Mouse (Mus musculus): ENCODE results near the gene Nalcn.
A peak's percentile ranks its signal among the peaks of the same experiment; 100 is the strongest.
"Not testable (repeated sequence)": the region's sequence is repeated elsewhere in the genome, so short reads cannot be mapped to it uniquely, and the experiment has no call there.

Gene Nalcn

DNA sequence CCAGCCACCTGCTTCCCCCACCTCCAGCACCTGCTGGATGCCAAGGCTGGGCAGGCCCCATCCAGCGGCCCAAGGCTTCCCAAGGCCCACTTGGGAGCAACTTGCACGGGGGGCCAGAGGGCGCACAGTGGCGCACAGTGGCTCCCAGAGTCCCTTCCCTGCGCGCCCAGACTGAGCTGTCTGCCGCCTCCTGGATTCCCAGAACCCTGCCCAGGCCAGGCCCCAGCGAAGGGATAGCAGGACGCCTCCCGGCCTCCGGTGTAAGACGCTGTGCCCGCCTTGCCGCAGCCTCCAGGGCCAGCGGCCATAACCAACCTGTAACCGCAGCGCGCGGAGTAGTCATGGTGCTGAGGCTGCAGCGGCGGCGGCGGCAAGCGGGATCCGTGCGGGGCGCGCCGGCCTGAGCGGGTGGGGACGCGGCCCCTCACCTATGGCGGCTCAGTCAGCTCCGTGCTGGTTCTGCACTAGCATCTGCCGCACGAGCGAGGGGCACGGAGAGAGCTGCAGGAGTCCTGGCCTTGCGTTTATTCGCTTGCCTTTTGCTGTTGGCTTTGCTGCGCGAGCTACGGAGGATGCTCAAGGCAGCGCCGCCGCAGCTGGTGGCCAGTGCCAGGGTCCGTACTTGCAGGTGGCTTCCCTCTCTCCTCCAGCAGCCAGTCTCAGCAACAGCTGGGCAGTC is at the start of gene Nalcn:
Nalcn (minus strand) TSS at position 644 of the 679 bp plus-strand sequence.
- DNase-seq (ENCODE audit: extremely low spot score) = peak; percentile 60

DNA sequence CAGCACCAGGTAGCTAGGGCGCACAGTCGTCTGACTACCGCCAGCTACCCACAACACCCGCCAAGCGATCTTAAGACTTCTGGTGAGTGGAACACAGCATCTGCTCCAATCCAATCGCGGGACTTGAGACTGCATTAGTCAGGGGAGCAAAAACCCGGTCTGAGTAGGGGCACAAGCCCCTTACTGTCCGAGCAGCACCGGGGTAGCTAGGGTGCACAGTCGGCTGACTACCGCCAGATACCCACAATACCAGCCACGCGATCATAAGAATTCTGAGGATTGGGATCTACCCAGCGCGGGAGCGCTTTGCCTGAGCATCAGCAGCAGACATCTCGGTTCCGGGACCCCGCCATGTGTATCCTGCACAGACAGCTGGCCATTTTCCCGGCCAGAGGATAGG is 44.1 kb upstream of the Nalcn start:
- not testable (repeated sequence) for DNase-seq (ENCODE audit: extremely low spot score)

DNA sequence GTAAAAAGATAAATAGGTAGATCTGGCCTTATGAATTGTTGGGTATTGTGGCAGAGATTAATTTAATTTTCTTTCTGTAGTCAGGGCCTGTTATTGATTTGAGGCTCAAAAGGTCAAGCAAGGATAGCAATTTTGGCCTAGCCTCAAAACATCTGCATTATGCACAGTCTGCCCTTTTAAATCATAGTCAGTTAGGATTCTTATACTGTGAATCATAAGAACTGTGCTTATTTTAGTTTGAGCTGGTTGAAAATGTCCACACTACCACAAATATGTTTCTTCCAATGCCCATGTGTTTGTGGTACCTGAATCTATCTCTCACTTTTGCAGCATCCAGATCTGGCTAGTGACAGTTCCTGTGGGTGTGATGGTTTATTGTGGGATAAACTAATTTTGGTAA is 37.5 kb upstream of the Nalcn start:
- no peak for DNase-seq (ENCODE audit: extremely low spot score)

DNA sequence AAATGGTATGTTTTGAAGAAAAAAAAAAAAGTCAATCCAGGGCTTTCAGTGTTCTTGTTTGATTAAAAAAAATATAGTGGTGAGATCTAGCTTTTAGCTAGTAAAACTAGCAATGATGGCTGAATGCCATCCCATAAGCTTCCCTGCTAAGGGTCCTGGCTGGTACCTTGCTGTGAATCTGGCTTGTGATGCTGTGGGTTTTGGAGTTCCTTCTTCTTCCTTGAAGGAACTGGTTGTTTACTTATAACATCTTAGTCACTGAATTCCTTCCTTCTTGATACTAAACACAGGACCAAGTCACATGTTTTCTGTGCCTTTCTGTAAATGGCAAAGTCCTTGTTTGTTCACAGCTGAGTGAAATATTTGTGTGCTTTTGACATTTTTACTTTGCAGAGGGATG is 36.3 kb upstream of the Nalcn start:
- DNase-seq (ENCODE audit: extremely low spot score) = no peak

DNA sequence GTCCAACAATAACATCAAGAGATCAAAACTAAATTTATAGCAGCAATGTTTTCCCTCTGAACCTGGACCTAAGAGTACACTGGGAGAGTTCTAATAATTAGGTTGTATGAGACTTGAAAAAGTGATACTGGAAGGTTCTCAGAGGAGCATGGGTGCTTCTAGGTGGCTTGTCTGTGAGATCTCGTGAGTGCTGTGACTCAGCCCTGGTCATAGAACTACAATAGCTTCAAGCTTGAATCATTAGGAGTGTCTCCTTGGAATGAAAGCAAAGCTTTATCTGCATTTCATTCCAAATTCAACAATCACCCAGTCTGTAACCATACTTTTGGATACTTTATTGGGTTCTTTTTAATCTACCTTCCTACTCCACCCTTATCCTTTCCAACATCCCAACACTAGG is 35.4 kb upstream of the Nalcn start:
- DNase-seq (ENCODE audit: extremely low spot score) = no peak

DNA sequence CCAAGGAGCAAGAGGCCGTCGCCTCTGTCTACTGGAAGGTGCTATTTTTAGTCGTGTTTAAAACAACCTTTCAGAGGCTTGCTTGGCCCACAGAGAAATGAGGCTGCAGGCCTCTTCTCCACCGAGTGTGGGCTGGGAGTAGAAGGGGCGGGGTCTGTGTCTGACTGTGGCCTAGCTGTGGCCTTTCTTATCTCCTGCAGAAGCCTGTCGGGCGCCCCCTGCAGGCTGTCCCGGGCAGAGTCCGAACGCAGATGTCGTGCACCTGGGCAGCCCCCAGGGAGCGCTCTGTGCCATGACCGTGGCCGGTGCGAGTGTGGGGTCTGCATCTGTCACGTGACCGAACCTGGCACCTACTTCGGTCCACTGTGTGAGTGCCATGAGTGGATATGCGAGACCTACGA is 34.1 kb upstream of the Nalcn start:
- peak; percentile 70 for DNase-seq (ENCODE audit: extremely low spot score)

DNA sequence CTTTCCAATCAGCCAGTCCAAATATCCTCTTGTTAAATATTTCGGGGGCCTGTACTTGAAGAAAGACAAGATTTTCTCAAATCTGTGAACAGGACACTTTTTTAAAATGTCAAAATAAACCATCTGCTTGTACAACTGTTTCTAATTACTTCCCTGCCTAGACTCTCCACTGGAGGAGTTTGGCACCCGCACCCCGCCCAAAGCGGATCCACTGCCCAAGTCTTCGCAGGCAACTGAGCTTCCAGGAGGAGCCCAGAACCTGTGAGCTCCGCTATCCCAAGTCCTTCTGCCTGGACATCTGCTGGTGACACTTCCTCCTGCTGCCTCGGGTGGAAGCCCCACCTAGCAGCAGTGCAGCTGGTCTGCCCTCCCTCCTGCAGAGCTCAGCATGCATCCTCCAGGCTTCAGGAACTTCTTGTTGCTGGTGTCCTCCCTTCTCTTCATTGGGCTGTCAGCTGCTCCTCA is 33.0 kb upstream of the Nalcn start, which contains the start of gene Itgbl1:
Itgbl1 (plus strand) TSS at position 51 of the 465 bp plus-strand sequence.
- DNase-seq (ENCODE audit: extremely low spot score) = peak; percentile 10

DNA sequence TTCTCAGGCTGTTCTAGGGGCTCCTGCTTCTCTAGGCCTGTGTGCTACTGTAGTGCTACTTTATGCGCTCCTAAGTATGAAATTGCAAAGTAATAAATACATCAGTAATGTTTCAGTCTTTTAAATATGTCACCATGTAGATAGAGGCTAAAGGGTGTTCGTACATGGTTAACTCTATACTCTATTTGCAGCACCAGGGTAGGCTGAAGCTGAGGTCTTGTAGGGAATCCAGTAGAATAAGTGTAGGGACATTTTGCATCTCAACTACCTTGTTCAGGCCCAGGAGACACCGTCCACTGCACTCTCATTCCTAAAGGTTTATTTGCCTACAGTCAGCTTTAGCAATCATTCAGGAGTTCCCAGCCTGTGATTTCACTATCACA is 227 bp upstream of the Nalcn start:
- no peak for DNase-seq (ENCODE audit: extremely low spot score)

DNA sequence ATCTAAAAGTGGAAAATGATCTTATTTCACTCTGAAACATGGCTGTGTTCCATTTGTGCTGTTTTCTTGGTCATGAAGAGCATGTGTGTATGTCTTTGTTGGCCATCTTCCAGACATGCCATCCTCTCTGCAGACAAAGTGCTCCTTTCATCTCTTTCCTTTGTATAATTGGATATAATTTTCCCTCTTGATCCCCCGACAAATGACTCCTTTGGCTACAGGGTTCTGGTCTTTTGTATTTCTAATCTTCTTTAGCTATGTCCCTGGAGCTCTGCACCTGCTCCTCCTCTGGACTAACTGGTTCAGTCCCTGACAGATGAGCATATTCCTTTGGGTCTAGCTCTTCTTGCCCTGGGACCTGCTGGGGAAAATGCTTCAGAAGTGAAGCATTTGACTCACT is 4.0 kb downstream of the Nalcn start:
- no peak for DNase-seq (ENCODE audit: extremely low spot score)

DNA sequence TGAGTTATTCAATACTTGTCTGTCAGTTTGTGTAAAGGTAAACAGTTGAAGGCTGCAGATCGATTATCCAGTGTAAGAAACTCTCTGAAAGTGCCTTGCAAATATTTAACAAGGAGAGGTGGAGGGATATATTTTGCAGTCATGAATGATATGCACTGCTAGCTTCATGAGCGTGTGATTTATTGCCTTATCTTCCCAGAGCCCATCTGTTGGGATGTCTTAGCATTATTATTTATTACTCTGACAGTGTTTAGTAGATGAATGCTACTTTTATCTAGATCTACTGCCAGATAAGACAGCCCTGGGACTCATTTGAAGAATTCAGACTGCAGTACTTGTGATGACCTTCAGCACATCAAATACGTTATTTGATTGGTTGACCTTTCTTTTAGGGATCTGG is 31.7 kb downstream of the Nalcn start:
- no peak for DNase-seq (ENCODE audit: extremely low spot score)

DNA sequence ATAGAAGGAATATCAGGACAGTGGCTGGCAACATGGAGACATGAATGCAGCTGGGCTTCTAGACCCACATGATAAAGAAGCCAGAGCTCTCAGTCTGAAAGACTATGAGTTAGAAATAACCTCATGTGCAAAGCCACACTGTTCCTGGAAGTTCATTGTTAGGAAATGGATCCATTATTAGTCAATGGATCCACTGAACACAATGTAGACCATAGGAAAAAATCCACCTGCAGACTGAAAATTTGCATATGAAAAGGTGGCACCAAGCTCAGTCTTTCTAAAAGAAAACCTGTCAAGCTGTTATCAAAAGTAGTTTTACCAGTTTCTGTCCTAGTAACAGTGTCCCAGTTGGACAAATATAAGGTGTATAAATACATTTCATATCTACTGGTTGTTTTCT is 39.5 kb downstream of the Nalcn start:
- DNase-seq (ENCODE audit: extremely low spot score) = no peak

DNA sequence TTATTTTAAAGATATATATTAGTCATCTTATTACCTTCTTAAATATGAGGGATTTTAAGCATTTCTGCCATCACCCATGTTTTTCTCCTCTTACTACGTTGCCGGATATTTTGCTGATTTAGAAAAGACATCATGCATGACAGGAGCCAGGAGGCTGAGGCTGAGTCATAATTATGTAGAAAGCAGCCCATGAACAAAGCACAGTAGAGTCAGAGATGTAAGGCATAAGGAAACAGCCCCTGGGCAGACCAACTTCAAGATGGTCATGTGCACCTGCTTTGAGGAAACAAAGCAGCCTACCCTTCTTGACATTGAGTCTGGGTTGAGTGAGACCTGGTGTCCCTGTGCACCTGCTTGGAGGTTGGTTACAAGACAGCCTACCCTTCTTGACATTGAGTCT is 44.5 kb downstream of the Nalcn start:
- DNase-seq (ENCODE audit: extremely low spot score) = no peak

DNA sequence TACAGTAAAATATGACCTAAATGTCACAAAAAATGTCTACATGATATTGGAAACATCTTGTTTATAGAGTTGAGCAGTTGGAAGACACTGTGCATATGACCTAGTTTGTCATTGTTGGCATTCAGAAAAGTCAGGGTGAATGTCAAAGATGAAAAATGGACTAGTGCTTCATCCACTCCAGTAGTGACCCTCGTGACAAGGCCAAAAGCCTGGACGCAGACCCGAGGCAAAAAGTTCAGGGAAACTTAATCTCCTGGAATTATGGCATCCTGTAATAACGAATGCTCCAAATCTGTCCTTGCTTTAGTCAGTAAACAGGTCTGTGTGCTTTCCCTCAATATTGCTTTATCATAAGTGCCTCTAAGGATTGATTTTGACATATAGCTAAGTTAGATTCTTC is 51.6 kb downstream of the Nalcn start:
- DNase-seq (ENCODE audit: extremely low spot score) = no peak

DNA sequence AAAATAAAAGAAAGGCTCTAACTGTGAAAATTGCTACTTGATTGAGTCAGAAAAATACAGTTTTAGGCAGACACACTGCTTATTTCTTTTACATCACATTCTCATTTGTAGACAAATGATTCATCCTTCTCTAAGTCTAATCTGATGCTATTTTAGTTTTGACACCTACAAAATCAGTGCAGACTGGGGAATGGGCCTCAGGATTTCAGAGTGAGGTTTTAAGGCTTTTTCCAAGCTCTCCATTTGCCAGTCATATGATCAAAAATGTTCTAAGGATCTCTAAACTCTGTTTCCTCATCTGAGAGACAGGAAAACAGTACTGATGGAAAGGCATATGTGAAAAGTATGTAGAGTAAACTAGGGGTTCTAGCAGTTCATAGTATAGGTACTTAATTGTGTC is 52.0 kb downstream of the Nalcn start:
- DNase-seq (ENCODE audit: extremely low spot score) = no peak

DNA sequence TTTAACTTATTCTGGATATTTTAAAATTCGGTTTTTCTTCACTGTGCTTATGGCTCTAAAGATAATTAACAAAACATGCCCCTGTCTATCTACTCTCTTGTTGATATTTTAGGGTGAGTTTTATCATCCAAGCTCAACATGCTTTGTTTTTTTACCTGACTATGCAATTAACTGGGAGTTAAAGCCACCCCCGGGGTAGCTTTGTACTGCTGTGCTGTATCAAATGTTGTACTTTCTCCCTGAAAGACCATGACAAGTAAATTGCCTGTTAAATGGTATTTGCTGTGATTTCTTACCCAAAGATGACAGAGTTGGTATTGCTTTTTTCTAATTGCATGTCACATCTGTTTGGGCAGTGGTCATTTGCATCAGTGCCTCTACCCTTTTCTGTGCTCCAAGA is 60.3 kb downstream of the Nalcn start:
- DNase-seq (ENCODE audit: extremely low spot score) = no peak

DNA sequence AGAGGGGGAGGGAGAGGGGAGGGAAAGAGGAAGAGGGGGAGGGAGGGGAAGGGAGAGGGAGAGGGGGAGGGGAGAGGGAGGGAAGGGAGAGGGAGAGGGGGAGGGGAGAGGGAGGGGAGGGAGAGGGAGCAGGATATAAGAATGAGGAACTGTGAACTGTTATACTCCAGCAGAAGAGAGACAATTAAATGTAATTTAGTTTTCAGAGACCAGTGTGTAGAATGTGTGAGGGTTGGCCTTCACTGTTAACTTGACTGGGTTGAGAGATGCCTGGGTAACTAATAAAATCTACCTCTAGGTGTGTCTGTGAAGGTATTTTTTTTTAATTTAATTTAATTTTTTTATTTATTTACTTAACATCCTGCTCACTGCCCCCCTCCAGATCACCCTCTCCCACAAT is 71.4 kb downstream of the Nalcn start:
- no peak for DNase-seq (ENCODE audit: extremely low spot score)

DNA sequence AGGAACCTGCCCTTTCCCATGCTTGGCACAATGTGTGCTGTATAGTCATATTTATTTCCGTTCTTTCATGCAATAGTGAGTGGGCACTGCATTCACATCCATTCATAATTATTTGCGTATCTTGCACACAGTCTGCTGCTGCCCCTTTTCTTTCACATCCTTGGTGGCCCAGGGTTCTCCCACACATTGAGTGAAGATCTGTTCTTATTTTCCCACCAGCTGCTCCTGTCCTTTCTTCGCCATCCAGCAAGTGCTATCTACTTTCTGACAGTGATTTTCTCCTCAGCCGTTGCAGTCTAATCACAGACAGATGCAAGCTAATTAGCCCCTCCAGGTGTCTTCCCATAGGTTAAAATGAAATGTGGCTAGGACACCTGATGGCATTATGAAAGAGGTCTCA is 72.0 kb downstream of the Nalcn start:
- DNase-seq (ENCODE audit: extremely low spot score) = no peak

DNA sequence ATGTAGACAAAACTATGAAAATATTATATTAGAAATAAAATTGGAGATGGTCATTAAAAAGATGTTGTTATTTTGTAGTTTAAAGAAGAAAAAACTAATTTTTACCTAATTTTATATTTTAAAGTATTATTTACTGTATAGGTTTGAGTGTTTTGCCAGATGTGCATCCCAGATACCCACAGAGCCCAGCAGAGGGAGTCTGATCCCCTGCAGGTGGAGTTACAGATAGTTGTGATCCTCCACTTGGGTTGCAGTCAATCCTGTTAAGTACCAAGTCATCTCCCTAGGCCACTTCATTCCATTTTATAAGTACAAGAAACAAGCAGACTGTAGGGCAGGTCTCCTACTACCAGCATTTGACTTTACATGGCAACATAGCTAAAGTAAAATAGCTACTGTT is 84.6 kb downstream of the Nalcn start:
- DNase-seq (ENCODE audit: extremely low spot score) = no peak

DNA sequence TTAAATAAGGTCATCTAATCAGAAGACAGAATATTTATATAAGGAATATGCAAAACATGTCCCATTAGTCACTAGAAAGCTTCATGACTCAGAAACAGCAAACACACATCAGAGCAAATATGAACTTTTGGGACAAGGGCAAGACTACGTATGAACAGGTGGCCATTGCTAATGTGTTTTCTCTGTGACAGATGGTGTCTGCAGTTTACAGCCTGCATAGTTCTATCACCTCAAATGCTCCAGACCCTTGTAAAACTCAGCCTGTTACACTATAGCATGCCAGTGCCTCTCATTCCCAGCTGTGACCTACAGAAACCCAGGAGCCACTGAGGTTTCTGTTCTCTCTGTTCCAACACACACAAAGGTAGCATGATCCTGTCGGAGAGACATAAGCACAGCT is 91.3 kb downstream of the Nalcn start:
- no peak for DNase-seq (ENCODE audit: extremely low spot score)

DNA sequence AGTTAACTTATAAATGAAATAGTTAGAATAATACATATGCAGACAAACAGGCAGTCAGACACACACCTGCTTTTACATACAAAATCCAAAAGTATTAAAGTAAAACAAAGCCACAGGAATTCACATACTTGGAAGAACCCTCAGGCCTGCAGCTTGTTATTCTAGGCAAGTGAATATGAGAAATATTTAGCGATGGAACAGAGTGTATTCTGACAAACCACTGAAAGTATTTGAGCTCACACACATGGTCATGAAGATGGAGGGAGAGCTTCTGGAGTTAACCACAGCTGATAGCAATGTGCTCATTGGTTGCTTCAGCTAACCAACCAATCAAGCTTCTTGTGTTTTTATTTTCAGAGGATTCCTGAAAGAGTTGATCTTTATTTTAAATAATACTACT is 93.9 kb downstream of the Nalcn start:
- DNase-seq (ENCODE audit: extremely low spot score) = no peak

DNA sequence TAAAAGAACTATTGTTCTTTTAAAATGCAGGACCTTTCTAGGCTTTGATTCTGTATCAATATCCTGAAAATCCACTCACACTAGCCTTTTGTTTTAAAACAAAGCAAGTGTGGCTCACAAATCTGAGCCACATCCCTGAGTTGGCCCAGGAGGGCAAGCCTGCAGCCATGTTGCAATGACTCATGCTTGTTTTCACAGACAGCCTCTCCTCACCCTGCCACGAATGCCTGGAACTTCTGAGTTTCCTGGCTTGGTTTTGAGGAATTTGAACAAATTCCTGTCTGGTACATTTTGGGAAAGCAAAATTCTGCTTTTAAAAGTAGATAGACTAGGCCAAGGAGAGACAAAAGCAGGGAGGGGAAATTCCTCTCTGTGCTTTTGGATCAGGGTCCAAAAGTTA is 95.7 kb downstream of the Nalcn start:
- DNase-seq (ENCODE audit: extremely low spot score) = no peak

DNA sequence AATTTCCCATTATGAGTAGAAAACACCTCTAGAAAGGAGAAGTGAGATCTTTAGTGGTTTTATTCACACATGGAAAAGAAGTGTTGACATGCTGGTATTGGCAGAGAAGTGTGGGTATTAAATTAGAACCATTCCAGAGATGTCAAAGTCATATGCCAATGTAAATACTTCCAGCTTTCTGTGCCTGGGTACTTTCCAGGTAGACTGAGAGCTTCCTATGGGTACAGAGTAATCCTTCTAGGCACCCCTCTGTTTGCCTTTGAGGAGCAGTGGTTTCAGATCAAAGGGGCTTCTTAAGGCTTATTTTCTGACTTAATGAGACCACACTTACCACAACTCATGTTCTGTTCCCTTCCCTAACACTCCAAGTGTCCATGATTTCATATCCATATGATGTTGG is 97.8 kb downstream of the Nalcn start:
- no peak for DNase-seq (ENCODE audit: extremely low spot score)

DNA sequence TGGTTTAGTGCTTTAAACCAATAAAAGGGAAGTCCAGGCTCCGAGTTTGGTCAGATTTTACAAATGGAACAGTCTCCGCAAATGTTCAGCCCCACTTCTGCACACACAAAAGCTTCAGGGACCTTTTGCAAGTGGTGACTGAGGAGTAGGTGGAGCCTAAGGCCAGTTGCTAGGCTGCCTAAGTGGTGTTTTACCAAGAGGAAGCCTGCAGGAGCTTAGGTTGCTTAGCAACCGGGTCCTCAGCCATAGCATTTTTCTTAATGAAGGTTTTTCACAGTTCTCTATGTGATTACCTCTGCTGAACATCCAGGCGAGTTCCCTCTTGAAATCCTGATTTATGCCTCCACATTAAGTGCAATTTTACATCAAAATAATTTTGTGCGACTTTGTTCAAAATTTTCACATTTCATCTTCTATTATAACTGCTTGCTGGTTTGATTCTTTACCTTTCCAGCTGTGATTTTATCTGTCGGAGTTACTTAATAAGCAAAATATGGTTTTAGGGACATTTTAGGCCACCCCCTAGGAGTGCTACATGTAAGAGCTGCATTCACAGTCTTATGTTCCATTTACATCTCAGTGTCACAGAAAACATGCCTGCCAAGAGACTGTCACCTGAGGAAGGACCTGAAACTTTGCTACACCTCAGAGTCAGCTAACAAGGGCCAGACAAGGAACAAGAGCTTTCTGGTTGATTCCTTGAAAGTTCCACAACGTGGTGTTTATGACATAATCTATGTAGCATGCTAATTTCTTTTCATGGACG is 113.4 kb downstream of the Nalcn start:
- peak; percentile 54 for DNase-seq (ENCODE audit: extremely low spot score)

DNA sequence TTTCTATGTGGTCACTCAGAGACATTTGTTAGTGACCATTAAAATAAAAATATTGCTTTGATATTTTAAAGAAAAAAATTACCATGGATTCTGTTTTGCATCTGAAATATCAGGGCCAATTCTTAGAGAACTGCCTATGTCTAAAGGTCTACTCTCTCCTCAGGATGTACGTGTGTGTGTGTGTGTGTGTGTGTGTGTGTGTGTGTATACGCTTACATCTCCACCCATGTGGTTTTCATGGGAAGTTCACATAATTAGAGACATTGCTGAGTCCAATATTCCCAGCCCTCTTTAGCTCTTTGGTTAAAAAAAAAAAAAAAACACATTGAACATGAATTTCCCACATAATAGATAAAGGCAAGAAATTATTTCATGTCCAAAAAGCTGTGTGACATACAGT is 114.0 kb downstream of the Nalcn start:
- no peak for DNase-seq (ENCODE audit: extremely low spot score)

Measured in embryo, embryonic 9.5 days (tissue).